Mouse (Mus musculus): ENCODE measurements around the gene Tspan11. TPM values are rescaled to one million over a fixed set of nuclear protein-coding genes. Genes with fewer than 3 reads are reported as not detected.

Gene Tspan11
- polyA plus RNA-seq, 1 experiment from 2014 or later: 8.4 TPM

DNA sequence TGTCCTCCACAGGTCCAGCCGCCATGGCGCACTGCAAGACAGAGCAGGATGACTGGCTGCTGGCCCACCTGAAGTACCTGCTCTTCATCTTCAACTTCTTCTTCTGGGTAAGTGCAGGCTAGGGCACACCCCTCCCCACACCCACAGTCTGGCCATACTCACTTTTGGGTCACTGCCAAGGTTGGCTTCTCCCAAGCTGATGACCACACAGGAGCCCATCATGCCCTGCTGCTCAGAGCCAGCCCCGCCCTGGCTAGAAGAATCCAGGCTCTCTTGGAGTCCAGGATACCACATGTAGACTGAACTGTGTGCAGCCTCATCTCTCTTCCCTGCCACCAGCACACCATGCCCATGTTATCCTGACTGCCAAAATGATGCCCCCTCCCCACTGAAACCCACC, 25.5 kb downstream of the Tspan11 start:
- Histone ChIP-seq H3K9me3 (ENCODE audit: control insufficient read depth, low read length) (no peaks in the 10 kb centered on the region), H3K4me1 (ENCODE audit: control insufficient read depth, insufficient read depth, low read length) (no peaks in the 10 kb centered on the region), H3K36me3 (ENCODE audit: control insufficient read depth, insufficient read depth, low read length) (no peaks in the 10 kb centered on the region), H3K4me2 (ENCODE audit: low read length) (no peak overlapping the region), H3K9ac (replicated peaks; ENCODE audit: low read length) (no peak overlapping the region), H3K27me3 (ENCODE audit: control insufficient read depth, insufficient read depth, low read length) (no peaks in the 10 kb centered on the region), H3K27ac (replicated peaks; ENCODE audit: low read depth, low read length) (no peak overlapping the region), H3K4me3 (replicated peaks; ENCODE audit: low read depth, low read length) (no peak overlapping the region)
- DNase-seq (no peak), ATAC-seq (ENCODE audit: low FRiP score, low TSS enrichment) (no peak)
- WGBS: 92% methylated on average over 3 of the region's 3 CpGs

DNA sequence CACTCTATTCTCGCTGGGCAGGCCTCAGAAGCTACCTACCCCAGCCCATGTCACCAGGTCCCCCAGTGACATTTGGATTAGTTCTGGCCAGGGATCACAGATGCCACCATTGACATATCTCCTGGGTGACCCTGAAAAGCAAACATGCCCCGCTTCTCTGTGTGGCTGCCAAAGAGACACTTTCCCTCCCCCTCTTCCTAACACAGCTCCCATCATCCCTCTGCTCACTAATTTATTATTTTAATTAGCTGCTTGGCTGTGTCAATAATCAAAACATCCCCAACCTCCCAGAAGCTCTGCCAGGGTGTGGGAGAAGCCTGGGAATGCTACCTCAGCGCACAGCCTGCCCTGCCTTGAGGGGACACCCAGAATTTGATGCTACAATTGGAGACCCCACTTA, 29.6 kb downstream of the Tspan11 start:
- H3K27me3 ChIP-seq (ENCODE audit: control insufficient read depth, insufficient read depth, low read length): no peaks in the 10 kb centered on the region
- no peak overlapping the region for H3K9ac ChIP-seq (replicated peaks; ENCODE audit: low read length)
- DNase-seq (no peak), ATAC-seq (ENCODE audit: low FRiP score, low TSS enrichment) (no peak)
- no peaks in the 10 kb centered on the region for H3K36me3 ChIP-seq (ENCODE audit: control insufficient read depth, insufficient read depth, low read length)
- H3K4me3 ChIP-seq (replicated peaks; ENCODE audit: low read depth, low read length): no peak overlapping the region
- H3K4me1 ChIP-seq (ENCODE audit: control insufficient read depth, insufficient read depth, low read length): no peaks in the 10 kb centered on the region
- H3K27ac ChIP-seq (replicated peaks; ENCODE audit: low read depth, low read length): 0 out of 2 replicates have a peak overlapping the region, but pooled peaks have one; percentile 28
- no peak overlapping the region for H3K4me2 ChIP-seq (ENCODE audit: low read length)
- H3K9me3 ChIP-seq (ENCODE audit: control insufficient read depth, low read length): no peaks in the 10 kb centered on the region
- WGBS: 55% methylated on average over 3 of the region's 3 CpGs

- H3K27ac ChIP-seq (replicated peaks; ENCODE audit: low read depth, low read length): no peak overlapping the region
- 76% methylated on average over 4 of the region's 4 CpGs for WGBS
- no peak overlapping the region for H3K9ac ChIP-seq (replicated peaks; ENCODE audit: low read length)
- DNase-seq: no peak
- H3K9me3 ChIP-seq (ENCODE audit: control insufficient read depth, low read length): no peaks in the 10 kb centered on the region
- H3K4me3 ChIP-seq (replicated peaks; ENCODE audit: low read depth, low read length): no peak overlapping the region
- no peak overlapping the region for H3K4me2 ChIP-seq (ENCODE audit: low read length)
- H3K36me3 ChIP-seq (ENCODE audit: control insufficient read depth, insufficient read depth, low read length): no peaks in the 10 kb centered on the region
- H3K27me3 ChIP-seq (ENCODE audit: control insufficient read depth, insufficient read depth, low read length): no peaks in the 10 kb centered on the region
- no peak for ATAC-seq (ENCODE audit: low FRiP score, low TSS enrichment)
- H3K4me1 ChIP-seq (ENCODE audit: control insufficient read depth, insufficient read depth, low read length): no peaks in the 10 kb centered on the region
These were observed 30.3 kb downstream of the Tspan11 start for GRCm38 (mm10) chr6:127917712-127918111.

DNA sequence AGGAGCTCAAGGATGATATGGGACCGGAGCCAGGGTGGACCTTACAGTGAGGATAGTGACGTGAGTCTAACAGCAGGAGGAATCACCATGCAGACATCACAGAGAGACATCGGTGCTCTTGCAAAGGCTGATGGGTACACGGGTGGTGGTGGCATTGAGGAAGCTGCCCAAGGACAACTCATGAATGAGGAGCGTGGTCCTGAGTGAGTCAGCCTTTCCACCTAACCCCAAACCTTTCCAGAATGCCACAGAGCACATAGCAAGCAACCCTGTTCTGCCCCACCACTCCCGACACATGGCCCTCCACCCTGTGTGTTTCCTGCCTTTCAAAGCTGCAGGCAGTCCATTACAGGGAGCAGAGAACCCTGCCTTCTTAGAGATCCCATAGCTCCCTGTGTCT, 32.1 kb downstream of the Tspan11 start:
- Histone ChIP-seq H3K4me2 (ENCODE audit: low read length) (no peak overlapping the region), H3K9ac (replicated peaks; ENCODE audit: low read length) (no peak overlapping the region), H3K27ac (replicated peaks; ENCODE audit: low read depth, low read length) (no peak overlapping the region), H3K27me3 (ENCODE audit: control insufficient read depth, insufficient read depth, low read length) (no peaks in the 10 kb centered on the region), H3K4me1 (ENCODE audit: control insufficient read depth, insufficient read depth, low read length) (no peaks in the 10 kb centered on the region), H3K36me3 (ENCODE audit: control insufficient read depth, insufficient read depth, low read length) (no peaks in the 10 kb centered on the region), H3K9me3 (ENCODE audit: control insufficient read depth, low read length) (no peaks in the 10 kb centered on the region), H3K4me3 (replicated peaks; ENCODE audit: low read depth, low read length) (no peak overlapping the region)
- ATAC-seq (ENCODE audit: low FRiP score, low TSS enrichment) (no peak), DNase-seq (no peak)
- WGBS: 88% methylated on average over 6 of the region's 6 CpGs

- H3K27me3 ChIP-seq (ENCODE audit: control insufficient read depth, insufficient read depth, low read length): no peaks in the 10 kb centered on the region
- no peaks in the 10 kb centered on the region for H3K9me3 ChIP-seq (ENCODE audit: control insufficient read depth, low read length)
- no peak overlapping the region for H3K9ac ChIP-seq (replicated peaks; ENCODE audit: low read length)
- no peak overlapping the region for H3K4me2 ChIP-seq (ENCODE audit: low read length)
- peak; percentile 90 for DNase-seq
- H3K36me3 ChIP-seq (ENCODE audit: control insufficient read depth, insufficient read depth, low read length): no peaks in the 10 kb centered on the region
- H3K27ac ChIP-seq (replicated peaks; ENCODE audit: low read depth, low read length): no peak overlapping the region
- no peak for ATAC-seq (ENCODE audit: low FRiP score, low TSS enrichment)
- WGBS: 5% methylated on average over 8 of the region's 8 CpGs
- no peak overlapping the region for H3K4me3 ChIP-seq (replicated peaks; ENCODE audit: low read depth, low read length)
- no peaks in the 10 kb centered on the region for H3K4me1 ChIP-seq (ENCODE audit: control insufficient read depth, insufficient read depth, low read length)
These were observed 33.3 kb downstream of the Tspan11 start for GRCm38 (mm10) chr6:127920652-127921051.

GRCm38 (mm10) chr6:127921996-127922395, 34.6 kb downstream of the Tspan11 start:
- DNase-seq (no peak), ATAC-seq (ENCODE audit: low FRiP score, low TSS enrichment) (no peak)
- Histone ChIP-seq H3K4me3 (replicated peaks; ENCODE audit: low read depth, low read length) (no peak overlapping the region), H3K9ac (replicated peaks; ENCODE audit: low read length) (no peak overlapping the region), H3K4me1 (ENCODE audit: control insufficient read depth, insufficient read depth, low read length) (no peaks in the 10 kb centered on the region), H3K27ac (replicated peaks; ENCODE audit: low read depth, low read length) (no peak overlapping the region), H3K36me3 (ENCODE audit: control insufficient read depth, insufficient read depth, low read length) (no peaks in the 10 kb centered on the region), H3K9me3 (ENCODE audit: control insufficient read depth, low read length) (no peaks in the 10 kb centered on the region), H3K27me3 (ENCODE audit: control insufficient read depth, insufficient read depth, low read length) (no peaks in the 10 kb centered on the region), H3K4me2 (ENCODE audit: low read length) (no peak overlapping the region)
- 48% methylated on average over 9 of the region's 9 CpGs for WGBS

DNA sequence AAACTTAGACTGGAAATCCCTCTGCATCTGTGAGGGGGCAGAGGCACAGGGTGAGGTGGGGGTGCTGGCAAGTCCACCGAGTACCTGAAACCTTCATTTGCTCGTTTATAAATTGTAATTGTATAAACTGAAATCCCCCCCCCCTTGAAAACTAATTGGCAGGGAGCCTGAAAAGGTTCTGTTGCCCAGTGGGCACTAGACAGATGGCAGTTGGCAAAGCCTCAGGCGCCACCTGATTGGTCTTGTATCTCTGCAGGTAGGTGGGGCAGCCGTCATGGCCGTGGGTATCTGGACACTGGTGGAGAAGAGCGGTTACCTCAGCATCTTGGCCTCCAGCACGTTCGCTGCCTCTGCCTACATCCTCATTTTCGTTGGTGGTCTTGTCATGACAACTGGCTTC, 35.9 kb downstream of the Tspan11 start:
- H3K27ac ChIP-seq (replicated peaks; ENCODE audit: low read depth, low read length): no peak overlapping the region
- H3K4me1 ChIP-seq (ENCODE audit: control insufficient read depth, insufficient read depth, low read length): no peaks in the 10 kb centered on the region
- H3K36me3 ChIP-seq (ENCODE audit: control insufficient read depth, insufficient read depth, low read length): no peaks in the 10 kb centered on the region
- no peaks in the 10 kb centered on the region for H3K27me3 ChIP-seq (ENCODE audit: control insufficient read depth, insufficient read depth, low read length)
- no peak overlapping the region for H3K9ac ChIP-seq (replicated peaks; ENCODE audit: low read length)
- 88% methylated on average over 9 of the region's 9 CpGs for WGBS
- DNase-seq (no peak), ATAC-seq (ENCODE audit: low FRiP score, low TSS enrichment) (no peak)
- H3K4me2 ChIP-seq (ENCODE audit: low read length): no peak overlapping the region
- no peaks in the 10 kb centered on the region for H3K9me3 ChIP-seq (ENCODE audit: control insufficient read depth, low read length)
- H3K4me3 ChIP-seq (replicated peaks; ENCODE audit: low read depth, low read length): no peak overlapping the region

- WGBS: 69% methylated on average over 6 of the region's 6 CpGs
- H3K4me1 ChIP-seq (ENCODE audit: control insufficient read depth, insufficient read depth, low read length): no peaks in the 10 kb centered on the region
- no peaks in the 10 kb centered on the region for H3K36me3 ChIP-seq (ENCODE audit: control insufficient read depth, insufficient read depth, low read length)
- ATAC-seq (ENCODE audit: low FRiP score, low TSS enrichment) (no peak), DNase-seq (no peak)
- no peaks in the 10 kb centered on the region for H3K27me3 ChIP-seq (ENCODE audit: control insufficient read depth, insufficient read depth, low read length)
- H3K27ac ChIP-seq (replicated peaks; ENCODE audit: low read depth, low read length): no peak overlapping the region
- H3K9me3 ChIP-seq (ENCODE audit: control insufficient read depth, low read length): no peaks in the 10 kb centered on the region
- H3K4me3 ChIP-seq (replicated peaks; ENCODE audit: low read depth, low read length): no peak overlapping the region
- no peak overlapping the region for H3K4me2 ChIP-seq (ENCODE audit: low read length)
- no peak overlapping the region for H3K9ac ChIP-seq (replicated peaks; ENCODE audit: low read length)
These were observed 37.4 kb downstream of the Tspan11 start for GRCm38 (mm10) chr6:127924750-127925149.

GRCm38 (mm10) chr6:127925915-127926314, 38.5 kb downstream of the Tspan11 start:
- Histone ChIP-seq H3K4me1 (ENCODE audit: control insufficient read depth, insufficient read depth, low read length) (no peaks in the 10 kb centered on the region), H3K36me3 (ENCODE audit: control insufficient read depth, insufficient read depth, low read length) (no peaks in the 10 kb centered on the region), H3K27me3 (ENCODE audit: control insufficient read depth, insufficient read depth, low read length) (no peaks in the 10 kb centered on the region), H3K4me3 (replicated peaks; ENCODE audit: low read depth, low read length) (no peak overlapping the region), H3K4me2 (ENCODE audit: low read length) (no peak overlapping the region), H3K9me3 (ENCODE audit: control insufficient read depth, low read length) (no peaks in the 10 kb centered on the region), H3K9ac (replicated peaks; ENCODE audit: low read length) (no peak overlapping the region), H3K27ac (replicated peaks; ENCODE audit: low read depth, low read length) (no peak overlapping the region)
- 67% methylated on average over 9 of the region's 9 CpGs for WGBS
- ATAC-seq (ENCODE audit: low FRiP score, low TSS enrichment): no peak
- no peak for DNase-seq

All from midbrain, embryonic 14.5 days (tissue).